Mouse (Mus musculus): ENCODE results near the gene Timm23. TPM values are rescaled to one million over a fixed set of nuclear protein-coding genes. Genes with fewer than 3 reads are reported as not detected.
"Not testable (repeated sequence)": the region's sequence is repeated elsewhere in the genome, so short reads cannot be mapped to it uniquely, and the experiment has no call there.

Timm23 gene
- polyA plus RNA-seq, 1 experiment from 2014 or later: 360 TPM

GRCm38 (mm10) chr14:32179393-32180195 is 22.1 kb downstream of the Timm23 start:
- WGBS: 94% methylated on average over 10 of the region's 10 CpGs
- no peak for DNase-seq (ENCODE audit: low spot score)
- Histone ChIP-seq H3K27me3 (ENCODE audit: low read depth, poor library complexity, severe bottlenecking) (no peaks in the 10 kb centered on the region), H3K4me3 (no peak overlapping the region), H3K27ac (replicated peaks) (no peak overlapping the region), H3K9me3 (replicated peaks) (no peaks in the 10 kb centered on the region), H3K4me1 (no peaks in the 10 kb centered on the region), H3K36me3 (peaks cover 74% of the 10 kb centered on the region)

- not testable (repeated sequence) for H3K27me3 ChIP-seq (ENCODE audit: low read depth, poor library complexity, severe bottlenecking); H3K27ac ChIP-seq (replicated peaks); H3K9me3 ChIP-seq (replicated peaks); DNase-seq (ENCODE audit: low spot score); H3K4me1 ChIP-seq; H3K4me3 ChIP-seq
- WGBS: 86% methylated on average over 5 of the region's 5 CpGs
- H3K36me3 ChIP-seq: peaks cover 70% of the 10 kb centered on the region
Observed at GRCm38 (mm10) chr14:32176590-32176989, 25.1 kb downstream of the Timm23 start.

- Histone ChIP-seq H3K9me3 (replicated peaks) (no peaks in the 10 kb centered on the region), H3K27ac (replicated peaks) (no peak overlapping the region), H3K4me3 (no peak overlapping the region), H3K4me1 (no peaks in the 10 kb centered on the region), H3K36me3 (peaks cover 62% of the 10 kb centered on the region), H3K27me3 (ENCODE audit: low read depth, poor library complexity, severe bottlenecking) (no peaks in the 10 kb centered on the region)
- whole genome bisulfite sequencing: 95% methylated on average over 2 of the region's 2 CpGs
- DNase-seq (ENCODE audit: low spot score): no peak
Observed at GRCm38 (mm10) chr14:32175310-32175709, 26.4 kb downstream of the Timm23 start.

GRCm38 (mm10) chr14:32170137-32170536 is 31.6 kb downstream of the Timm23 start:
- no peaks in the 10 kb centered on the region for H3K9me3 ChIP-seq (replicated peaks)
- no peak overlapping the region for H3K4me3 ChIP-seq
- no peak overlapping the region for H3K27ac ChIP-seq (replicated peaks)
- DNase-seq (ENCODE audit: low spot score): no peak
- 87% methylated on average over 4 of the region's 4 CpGs for WGBS
- peaks cover 36% of the 10 kb centered on the region for H3K36me3 ChIP-seq
- peaks cover 16% of the 10 kb centered on the region for H3K4me1 ChIP-seq
- no peaks in the 10 kb centered on the region for H3K27me3 ChIP-seq (ENCODE audit: low read depth, poor library complexity, severe bottlenecking)

GRCm38 (mm10) chr14:32168653-32169231 is 33.0 kb downstream of the Timm23 start:
- no peaks in the 10 kb centered on the region for H3K27me3 ChIP-seq (ENCODE audit: low read depth, poor library complexity, severe bottlenecking)
- no peaks in the 10 kb centered on the region for H3K9me3 ChIP-seq (replicated peaks)
- H3K36me3 ChIP-seq: peaks cover 22% of the 10 kb centered on the region
- 0 out of 2 replicates have a peak overlapping the region, but pooled peaks have one; percentile 46 for H3K27ac ChIP-seq (replicated peaks)
- DNase-seq (ENCODE audit: low spot score): no peak
- H3K4me1 ChIP-seq: peaks cover 21% of the 10 kb centered on the region
- 72% methylated on average over 3 of the region's 3 CpGs for WGBS
- peak overlapping the region; percentile 9; the same call in 1 of the 2 replicates for H3K4me3 ChIP-seq

- Histone ChIP-seq H3K27ac (replicated peaks) (no peak overlapping the region), H3K9me3 (replicated peaks) (no peaks in the 10 kb centered on the region), H3K27me3 (ENCODE audit: low read depth, poor library complexity, severe bottlenecking) (no peaks in the 10 kb centered on the region), H3K4me1 (peaks cover 21% of the 10 kb centered on the region), H3K36me3 (peaks cover 8% of the 10 kb centered on the region), H3K4me3 (no peak overlapping the region)
- DNase-seq (ENCODE audit: low spot score): no peak
- WGBS: 87% methylated on average over 5 of the region's 5 CpGs
Observed at GRCm38 (mm10) chr14:32167326-32167725, 34.4 kb downstream of the Timm23 start.

- 91% methylated on average over 1 of the region's 1 CpGs for WGBS
Observed at GRCm38 (mm10) chr14:32166840-32167239, 34.9 kb downstream of the Timm23 start.

GRCm38 (mm10) chr14:32166062-32166441 is 35.6 kb downstream of the Timm23 start:
- DNase-seq (ENCODE audit: low spot score): no peak

More at GRCm38 (mm10) chr14:32166840-32167239, 34.9 kb downstream of the Timm23 start:
- no peak for DNase-seq (ENCODE audit: low spot score)
- H3K27ac ChIP-seq (replicated peaks): no peak overlapping the region
- H3K36me3 ChIP-seq: 0 out of 2 replicates have a peak, but pooled peaks cover 4% of the 10 kb centered on the region
- no peaks in the 10 kb centered on the region for H3K27me3 ChIP-seq (ENCODE audit: low read depth, poor library complexity, severe bottlenecking)
- peaks cover 21% of the 10 kb centered on the region for H3K4me1 ChIP-seq
- H3K4me3 ChIP-seq: no peak overlapping the region
- no peaks in the 10 kb centered on the region for H3K9me3 ChIP-seq (replicated peaks)

GRCm38 (mm10) chr14:32165278-32166061 is 36.2 kb downstream of the Timm23 start:
- no peaks in the 10 kb centered on the region for H3K27me3 ChIP-seq (ENCODE audit: low read depth, poor library complexity, severe bottlenecking)
- peak; percentile 65 for DNase-seq (ENCODE audit: low spot score)
- H3K36me3 ChIP-seq: no peaks in the 10 kb centered on the region
- peaks cover 31% of the 10 kb centered on the region for H3K4me1 ChIP-seq
- no peaks in the 10 kb centered on the region for H3K9me3 ChIP-seq (replicated peaks)
- peak overlapping the region; percentile 68 for H3K27ac ChIP-seq (replicated peaks)
- 2% methylated on average over 42 of the region's 42 CpGs for WGBS
- peak overlapping the region; percentile 64 for H3K4me3 ChIP-seq

More at GRCm38 (mm10) chr14:32166062-32166441, 35.6 kb downstream of the Timm23 start:
- 88% methylated on average over 2 of the region's 2 CpGs for WGBS
- H3K4me3 ChIP-seq: peak overlapping the region; percentile 64
- H3K9me3 ChIP-seq (replicated peaks): no peaks in the 10 kb centered on the region
- no peak overlapping the region for H3K27ac ChIP-seq (replicated peaks)
- 0 out of 2 replicates have a peak, but pooled peaks cover 3% of the 10 kb centered on the region for H3K36me3 ChIP-seq
- H3K27me3 ChIP-seq (ENCODE audit: low read depth, poor library complexity, severe bottlenecking): no peaks in the 10 kb centered on the region
- peaks cover 25% of the 10 kb centered on the region for H3K4me1 ChIP-seq

- no peak for DNase-seq (ENCODE audit: low spot score)
- Histone ChIP-seq H3K4me3 (no peak overlapping the region), H3K4me1 (peaks cover 35% of the 10 kb centered on the region), H3K9me3 (replicated peaks) (no peaks in the 10 kb centered on the region), H3K36me3 (no peaks in the 10 kb centered on the region), H3K27me3 (ENCODE audit: low read depth, poor library complexity, severe bottlenecking) (no peaks in the 10 kb centered on the region), H3K27ac (replicated peaks) (no peak overlapping the region)
- 88% methylated on average over 8 of the region's 8 CpGs for whole genome bisulfite sequencing
Observed at GRCm38 (mm10) chr14:32164173-32165051, 37.3 kb downstream of the Timm23 start.

GRCm38 (mm10) chr14:32163203-32163888 is 38.4 kb downstream of the Timm23 start:
- peaks cover 35% of the 10 kb centered on the region for H3K4me1 ChIP-seq
- H3K27me3 ChIP-seq (ENCODE audit: low read depth, poor library complexity, severe bottlenecking): no peaks in the 10 kb centered on the region
- 90% methylated on average over 11 of the region's 11 CpGs for WGBS
- H3K27ac ChIP-seq (replicated peaks): no peak overlapping the region
- no peak for DNase-seq (ENCODE audit: low spot score)
- H3K4me3 ChIP-seq: no peak overlapping the region
- no peaks in the 10 kb centered on the region for H3K9me3 ChIP-seq (replicated peaks)
- no peaks in the 10 kb centered on the region for H3K36me3 ChIP-seq
